Mouse (Mus musculus): ENCODE measurements around the gene Psmc2.

- peak; percentile 78 for TF ChIP-seq POLR2A (IDR thresholded peaks at IDR 0.05; ENCODE audit: control insufficient read depth, low read depth, low read length)
- no peak for TF ChIP-seq CTCF (IDR thresholded peaks at IDR 0.05; ENCODE audit: control insufficient read depth, insufficient read depth, insufficient replicate concordance, low read depth, low read length)
Observed at GRCm38 (mm10) chr5:21785053-21785452, at the start of gene Psmc2, which contains the start of gene Dnajc2.
